Mouse (Mus musculus) kidney, postnatal 10 days (tissue): ENCODE measurements at regions not wholly inside any gene's neighbourhood (a gene's known extent, or its start where the extent isn't known, plus 50 kb on each side); places are given as distances from the start of the nearest gene placed in this dataset.

ENCODE experiments used
- DNase-seq: peaks from one replicate; pipeline ENCODE4 v3.0.0; 2021; ENCODE audit warnings: mixed read lengths

DNA sequence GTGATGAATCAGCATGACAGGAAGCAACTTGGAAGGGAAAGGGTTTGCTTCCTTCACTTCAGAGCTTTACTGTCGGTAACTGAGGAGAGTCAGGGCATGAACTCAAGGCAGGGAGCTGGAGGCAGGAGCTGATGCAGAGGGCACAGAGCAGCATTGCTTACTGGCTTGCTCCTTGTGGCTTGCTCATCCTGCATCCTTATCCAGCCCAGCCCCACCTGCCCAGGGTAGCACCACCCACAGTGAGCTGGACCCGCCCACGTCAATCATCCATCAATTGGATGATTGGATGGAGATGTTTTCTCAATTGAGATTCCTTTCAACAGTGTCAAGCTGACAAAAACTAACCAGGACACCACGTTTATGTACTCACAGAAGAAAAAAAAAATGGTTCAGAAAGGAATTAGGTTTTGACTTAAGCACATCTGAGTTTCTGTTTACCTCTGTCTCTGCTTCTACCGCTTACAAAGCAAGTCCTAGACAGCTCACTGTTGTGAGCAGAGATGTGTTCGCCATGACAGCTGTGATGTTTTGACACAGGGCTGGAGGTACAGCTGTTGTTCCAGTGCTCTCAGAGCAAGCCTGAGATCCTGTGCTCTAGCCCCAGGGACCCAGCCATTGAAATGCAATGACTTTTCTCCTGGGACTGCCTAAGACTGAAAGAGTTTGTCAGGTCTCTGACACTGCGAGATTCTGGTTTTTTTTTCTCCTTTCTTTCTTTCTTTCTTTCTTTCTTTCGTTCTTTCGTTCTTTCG is 186.6 kb upstream of the Hes1 start:
- no peak for DNase-seq

DNA sequence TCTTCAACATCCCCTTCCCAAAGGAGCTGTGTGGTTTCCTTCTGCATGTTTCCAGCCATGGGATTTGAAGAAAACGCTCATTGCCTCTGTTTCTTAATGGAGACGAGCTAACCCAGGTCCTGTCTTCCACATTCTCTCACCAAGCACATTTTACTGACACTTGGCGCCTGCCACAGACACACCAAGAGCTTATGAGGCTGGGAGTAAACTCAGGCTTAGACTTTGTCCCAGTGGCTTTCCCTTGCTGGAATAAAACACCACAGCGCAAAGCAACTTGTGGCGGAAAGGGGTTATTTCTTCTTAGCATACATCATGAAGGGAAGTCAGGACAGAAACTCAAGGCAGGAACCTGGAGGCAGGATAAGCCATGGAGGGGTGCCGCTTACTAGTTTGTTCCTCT is 184.5 kb upstream of the Hes1 start:
- no peak for DNase-seq

DNA sequence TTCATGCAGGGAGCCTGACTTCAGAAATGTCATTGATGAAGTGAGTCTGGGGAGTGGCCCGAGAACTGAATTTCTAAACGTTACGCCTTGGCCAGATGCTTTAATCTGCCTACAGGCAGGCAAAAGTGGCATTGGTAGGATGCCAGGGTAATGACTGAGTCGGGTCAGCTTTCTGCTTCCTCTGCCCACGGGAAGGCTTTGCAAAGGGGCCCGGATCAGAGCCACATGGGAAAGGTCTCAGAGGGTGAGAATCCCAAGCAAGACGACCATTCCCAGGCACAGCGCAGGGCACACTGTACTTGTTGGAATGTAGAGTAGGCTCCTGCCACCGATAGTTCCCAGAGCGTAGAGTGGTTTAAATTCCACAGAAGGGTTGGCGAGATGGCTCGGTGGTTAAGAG is 182.7 kb upstream of the Hes1 start:
- DNase-seq, result peak; percentile 28

DNA sequence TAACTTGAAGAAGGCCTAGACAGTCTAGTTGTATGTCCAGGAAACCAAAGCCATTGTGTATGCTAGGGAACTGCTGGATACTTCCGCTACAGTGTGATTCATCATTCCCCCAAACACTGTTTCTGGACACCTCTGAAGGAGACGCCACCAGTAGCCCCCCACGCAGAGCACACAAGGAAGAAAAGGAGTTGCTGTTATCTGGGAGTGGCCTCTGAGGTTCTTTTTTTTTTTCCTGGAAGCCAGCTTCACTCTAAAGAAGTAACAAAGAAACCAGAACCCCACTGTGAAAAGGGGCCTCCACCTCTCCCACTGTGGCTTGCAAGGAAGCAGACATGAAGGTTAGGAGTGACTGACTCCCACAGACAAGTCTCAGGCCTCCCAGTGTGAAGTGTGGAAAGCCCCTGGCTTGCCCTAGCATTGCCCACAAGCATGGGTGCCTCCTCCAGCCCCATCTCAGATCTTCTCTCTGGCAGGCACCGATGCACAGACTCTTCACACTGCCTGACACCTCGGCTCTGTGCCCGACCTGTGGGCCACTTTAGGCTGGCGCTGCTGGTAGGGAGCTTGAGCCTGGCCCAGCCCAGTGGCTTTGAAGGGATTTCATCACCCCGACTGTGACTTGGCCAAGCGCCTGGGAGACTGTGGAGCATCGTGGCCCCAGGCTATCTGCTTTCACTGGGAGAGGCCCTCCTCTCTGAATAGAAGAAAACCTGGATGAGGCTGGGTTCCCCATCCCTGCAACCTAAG is 181.8 kb upstream of the Hes1 start:
- DNase-seq, result peak; percentile 63

DNA sequence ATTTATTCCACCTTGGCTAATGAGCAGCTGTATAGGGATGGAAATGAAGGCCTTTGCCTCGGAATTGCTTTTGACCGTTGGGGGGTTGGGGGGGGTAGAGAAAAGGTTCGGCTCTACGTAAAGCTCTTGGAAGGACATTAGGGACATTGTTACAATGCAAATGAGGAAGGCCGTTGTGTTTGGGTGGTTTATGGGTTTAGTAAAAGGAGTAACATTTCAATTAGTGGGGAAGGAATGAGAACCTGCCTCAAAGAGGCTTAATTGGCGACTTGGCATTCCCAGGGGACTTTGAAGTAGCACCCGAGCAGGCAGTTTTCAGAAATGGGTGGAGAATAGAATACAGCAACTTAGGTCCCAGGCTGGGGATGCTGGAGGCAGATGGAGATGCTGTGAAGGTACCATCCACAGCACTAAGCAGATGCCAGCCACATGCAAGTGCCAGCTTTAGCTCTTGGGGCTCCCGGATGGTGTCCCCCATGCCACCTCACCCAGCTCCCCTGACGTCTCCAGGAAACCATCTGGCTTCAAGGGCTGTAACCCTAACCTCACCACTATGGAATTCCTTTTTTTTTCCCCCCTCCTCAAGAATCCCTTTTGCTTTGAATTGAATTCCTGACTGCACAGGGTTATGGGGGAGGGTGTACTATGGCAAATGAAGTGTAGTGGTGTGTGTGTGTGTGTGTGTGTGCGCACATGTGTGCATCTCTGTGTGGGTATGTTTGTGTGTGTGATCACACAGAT is 180.8 kb upstream of the Hes1 start:
- DNase-seq, result no peak

DNA sequence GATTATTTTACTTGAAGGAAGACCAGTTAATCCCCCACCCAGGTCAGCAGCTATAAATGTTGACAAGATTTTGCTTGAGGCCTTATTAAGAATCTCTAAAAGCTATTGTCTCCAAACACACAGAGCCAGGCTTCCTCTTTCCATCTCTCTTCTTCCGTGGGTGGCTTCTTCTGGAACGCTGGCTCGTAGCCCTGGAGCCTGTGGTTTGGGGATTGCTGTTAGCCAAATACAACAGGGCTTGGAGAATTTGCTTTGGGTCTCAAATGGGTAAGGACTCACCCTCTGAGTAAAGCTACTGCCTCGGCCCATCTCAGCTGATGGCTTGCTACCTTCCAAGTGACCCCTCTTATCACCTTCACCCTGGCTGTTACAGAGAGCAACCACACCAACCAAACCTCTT is 179.3 kb upstream of the Hes1 start:
- peak; percentile 46 for DNase-seq

DNA sequence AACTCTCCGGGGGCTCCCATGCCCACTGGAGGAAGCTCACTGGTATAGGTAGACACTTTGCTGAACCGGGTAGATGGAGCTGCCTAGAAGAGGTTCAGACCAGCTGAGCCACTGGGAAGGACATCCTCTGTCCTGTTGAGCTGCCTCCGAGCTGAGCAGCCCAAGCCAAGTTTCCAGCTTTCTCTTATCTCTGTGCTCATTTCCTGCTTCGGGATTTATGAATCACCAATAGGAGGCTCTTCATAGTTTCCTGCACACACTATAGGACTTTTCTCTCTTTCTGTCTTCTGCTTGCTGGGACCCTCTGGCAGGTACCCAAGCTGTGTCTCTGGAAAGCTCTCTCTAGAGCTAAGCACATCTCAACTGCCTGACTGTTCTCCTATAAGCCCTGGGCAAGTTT is 177.4 kb upstream of the Hes1 start:
- DNase-seq, result peak; percentile 51

DNA sequence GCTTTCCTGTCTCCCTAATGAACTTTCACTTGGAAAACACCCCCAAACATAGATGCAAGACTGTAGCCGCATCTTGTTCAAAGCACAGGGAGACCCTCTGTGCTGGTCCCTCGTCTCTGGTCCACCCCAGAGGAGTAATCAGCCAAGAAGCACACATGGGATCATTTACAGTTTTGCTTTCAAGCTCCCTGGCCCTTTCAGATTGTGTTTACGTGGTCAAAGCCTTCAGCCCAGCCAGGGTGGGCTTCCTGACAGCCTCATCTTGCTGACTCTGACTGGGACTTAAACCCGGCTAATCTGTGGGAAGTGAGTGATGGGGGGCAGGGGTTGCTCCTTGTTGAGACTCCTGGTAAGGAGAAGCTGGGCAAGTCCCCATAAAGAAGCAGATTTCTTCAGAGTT is 174.8 kb upstream of the Hes1 start:
- no peak for DNase-seq

DNA sequence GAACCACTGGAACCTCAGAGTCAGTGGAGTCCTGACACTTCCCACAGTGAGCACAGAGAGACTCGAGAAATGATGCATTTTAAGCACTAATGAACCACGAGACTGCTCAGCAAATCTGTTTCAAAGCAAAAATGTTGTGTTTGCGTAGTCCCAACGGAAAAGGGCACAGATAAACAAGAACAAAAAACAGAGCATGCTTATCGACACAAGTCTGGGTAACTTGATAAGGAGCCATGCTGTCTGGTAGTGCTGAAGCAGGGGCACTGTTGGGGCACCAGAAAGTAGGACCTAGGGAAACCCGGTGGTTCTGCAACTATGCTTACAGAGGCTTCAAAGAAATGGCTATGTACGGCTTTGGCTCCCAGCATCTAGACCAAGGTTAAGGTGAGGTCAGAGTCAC is 172.7 kb upstream of the Hes1 start:
- no peak for DNase-seq

DNA sequence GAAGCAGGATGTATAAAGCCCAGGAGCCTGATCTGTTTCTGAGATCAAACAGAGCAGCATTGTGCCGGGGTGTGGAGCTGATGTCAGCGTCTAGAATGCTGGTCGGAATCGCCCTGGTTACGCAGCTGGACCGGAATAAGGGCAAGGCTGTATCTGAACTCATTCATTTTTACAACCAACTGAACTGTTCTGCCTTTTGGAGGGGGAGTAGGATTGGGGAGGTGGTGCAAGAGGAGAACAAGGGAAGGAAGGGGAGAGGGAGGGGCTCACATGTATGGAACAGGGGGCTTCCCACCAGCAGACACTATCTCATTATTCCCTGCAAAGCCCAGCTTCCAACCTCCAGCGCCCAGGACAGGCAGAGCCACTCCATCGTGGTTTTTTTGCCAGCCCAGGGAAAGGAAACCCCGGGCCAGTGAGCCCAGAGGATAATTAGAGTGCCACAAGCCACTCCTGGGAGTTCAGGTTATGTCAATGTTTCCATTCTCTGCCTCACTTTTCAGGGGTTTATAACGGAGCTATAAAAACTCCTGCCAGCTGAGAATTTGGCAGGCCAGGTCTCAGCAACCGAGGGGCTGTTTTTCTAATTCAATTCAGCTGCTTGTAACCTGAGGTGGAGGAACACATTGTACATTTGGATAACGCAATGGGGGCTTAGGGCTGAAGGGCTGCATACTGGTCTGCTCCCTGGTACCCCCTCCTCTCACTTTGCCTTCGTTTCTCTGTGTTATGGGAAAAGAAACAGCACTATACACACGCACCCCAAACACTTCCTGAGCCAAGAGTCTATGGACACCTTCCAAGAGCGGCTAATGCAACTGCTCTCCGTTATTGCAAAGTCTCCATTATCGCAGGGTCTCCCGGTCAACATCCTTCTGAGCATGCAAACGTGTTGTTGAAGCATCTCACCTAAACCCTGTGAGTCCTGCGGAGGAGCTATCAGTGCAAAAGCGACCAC is 170.0 kb upstream of the Hes1 start:
- no peak for DNase-seq

DNA sequence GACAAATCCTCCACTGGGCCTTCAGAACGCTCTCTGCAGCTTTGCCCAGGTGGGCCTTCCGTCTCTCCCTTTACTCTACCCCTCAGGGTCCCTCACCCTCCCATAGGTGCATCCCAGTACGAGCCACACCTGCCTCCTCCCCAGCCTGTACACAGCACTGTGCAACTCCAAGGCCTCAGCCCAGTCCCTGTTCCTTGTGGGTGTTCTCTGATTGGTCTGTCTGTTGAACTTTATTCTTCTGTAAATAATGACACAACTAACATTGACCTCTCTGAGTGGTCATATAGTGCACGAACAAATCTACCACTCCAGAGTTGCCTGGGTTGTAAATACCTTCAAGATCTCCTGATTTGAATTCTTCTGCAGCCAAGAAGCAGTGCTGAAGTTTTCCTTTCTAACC is 167.8 kb upstream of the Hes1 start:
- no peak for DNase-seq

DNA sequence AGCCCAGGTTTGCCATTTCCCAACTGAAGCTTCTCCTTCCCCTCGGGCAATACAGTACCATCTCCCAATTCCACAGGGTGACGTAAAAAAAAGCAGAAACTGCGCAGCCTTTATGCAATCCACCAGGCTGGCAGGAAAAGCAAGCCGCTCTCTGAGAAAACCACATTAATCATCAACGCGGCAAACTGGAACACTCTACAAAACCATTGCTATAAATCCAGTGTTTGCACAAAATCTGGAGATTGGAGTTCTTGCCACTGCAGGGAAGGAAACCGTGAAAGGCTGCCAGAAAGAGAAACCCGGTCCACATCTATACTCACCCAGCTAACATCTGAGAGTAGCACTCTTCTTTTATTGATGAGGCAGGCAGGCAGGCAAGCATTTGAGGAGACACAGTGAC is 160.7 kb upstream of the Hes1 start:
- peak; percentile 37 for DNase-seq

DNA sequence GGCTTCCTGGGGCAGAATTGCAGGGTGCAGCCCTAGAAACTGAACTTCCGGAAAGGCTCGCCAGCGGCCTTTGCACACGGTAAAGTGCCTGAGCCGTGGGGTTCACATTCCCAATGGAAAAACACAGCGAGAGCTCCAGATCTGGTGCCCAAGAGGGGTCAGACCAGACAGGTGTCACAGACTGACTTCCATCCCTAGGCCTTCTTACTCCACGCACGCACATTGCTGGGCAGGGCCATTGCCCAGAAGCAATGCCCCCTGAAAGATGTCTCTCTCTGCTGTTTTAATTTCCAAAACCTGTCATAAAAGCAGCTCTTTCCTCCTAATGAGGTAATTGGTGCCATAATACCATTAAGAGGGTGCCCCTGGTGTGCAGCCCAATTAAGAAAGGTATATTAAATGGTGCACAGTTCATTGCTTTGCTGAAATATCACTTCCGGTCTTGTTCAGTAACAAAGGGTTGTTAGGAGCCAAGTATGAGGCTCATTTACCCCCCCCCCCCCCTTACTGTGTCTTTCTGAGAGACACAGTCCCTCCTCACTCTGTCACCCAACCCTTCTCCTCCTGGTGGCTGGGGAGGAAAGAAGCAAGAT is 159.9 kb upstream of the Hes1 start:
- no peak for DNase-seq

DNA sequence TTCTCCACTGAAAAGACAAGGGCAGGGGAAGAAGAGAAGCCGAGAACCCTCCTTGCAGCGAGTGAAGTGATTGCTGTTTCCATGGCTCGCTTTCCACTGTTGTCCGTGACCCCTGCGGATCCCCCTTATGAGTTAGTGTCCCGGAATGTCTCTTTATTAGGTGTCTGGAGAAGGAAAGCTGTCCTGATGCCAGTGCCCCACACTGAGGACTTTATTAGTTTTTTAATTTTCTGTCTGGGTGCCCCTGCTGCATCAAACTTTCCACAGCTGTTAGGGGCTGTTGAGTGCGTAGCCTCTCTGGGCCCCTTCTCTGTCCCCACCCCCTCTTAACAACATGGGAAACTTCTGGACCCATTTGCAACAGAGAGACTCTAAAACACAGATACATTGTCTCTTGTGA is 156.9 kb upstream of the Hes1 start:
- no peak for DNase-seq

DNA sequence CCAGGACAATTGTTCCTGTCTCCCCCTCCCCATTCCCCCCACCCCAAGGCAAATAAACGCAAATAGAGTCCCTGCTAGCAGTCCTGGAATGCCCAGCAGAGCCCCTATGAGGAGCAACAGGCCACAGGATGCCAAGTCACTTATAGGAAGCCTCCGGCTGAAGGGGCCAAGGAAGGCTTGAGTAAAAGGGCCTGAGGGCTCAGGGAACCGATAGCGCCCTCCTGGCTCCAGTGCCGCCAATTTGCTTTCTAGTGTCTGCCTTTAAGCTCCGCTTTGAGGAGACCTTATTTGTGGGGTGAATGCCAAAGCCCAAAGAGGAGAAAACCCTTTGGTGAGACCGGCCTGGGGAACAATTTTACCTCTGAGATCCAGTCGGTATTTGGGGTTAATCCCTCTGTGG is 156.2 kb upstream of the Hes1 start:
- no peak for DNase-seq

DNA sequence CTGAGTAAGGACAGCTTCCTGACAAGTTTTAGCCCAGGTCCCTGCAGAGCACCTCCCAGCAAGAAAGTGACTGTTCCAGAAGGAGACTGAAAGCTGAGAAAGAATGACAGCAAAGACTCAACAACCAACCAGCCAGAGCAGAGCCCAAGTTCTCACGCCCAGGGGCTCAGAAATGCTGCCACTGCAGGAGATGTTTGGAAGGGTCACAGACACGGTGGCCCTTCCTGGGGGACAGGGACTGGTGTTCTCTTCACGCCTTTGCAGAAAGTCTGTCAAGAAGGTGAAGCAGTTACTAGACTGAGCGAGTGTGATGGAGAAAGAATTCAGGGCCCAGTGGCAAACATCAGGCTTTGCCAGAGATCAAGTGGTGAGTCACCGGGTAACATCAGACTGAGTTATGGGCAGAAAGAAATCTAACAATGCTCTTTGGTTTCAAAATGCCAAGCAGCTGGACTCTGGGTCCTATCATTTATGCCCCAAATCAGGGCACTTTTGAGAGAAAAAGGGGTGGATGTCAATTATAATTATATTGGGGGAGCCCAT is 154.2 kb upstream of the Hes1 start:
- DNase-seq, result no peak

DNA sequence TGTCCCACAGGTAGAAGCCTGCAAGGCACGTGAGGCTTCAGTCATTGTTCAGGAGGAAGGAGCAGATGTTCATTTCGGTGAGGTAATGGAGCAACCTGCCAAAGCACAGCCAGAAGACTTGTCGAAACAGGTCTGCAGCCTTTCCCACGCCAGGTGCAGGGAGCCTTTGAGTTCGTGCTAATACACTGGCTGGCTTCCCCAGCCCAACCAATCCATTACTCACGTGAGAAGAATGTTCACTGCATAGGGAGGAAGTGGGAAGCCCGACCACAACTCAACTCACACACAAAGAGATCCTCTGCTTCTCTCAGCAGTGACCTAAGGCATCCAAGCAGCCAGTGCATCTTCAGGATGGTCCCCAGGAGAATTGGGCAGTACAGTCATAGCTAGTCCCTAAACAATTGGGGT is 153.0 kb upstream of the Hes1 start:
- DNase-seq, result no peak

DNA sequence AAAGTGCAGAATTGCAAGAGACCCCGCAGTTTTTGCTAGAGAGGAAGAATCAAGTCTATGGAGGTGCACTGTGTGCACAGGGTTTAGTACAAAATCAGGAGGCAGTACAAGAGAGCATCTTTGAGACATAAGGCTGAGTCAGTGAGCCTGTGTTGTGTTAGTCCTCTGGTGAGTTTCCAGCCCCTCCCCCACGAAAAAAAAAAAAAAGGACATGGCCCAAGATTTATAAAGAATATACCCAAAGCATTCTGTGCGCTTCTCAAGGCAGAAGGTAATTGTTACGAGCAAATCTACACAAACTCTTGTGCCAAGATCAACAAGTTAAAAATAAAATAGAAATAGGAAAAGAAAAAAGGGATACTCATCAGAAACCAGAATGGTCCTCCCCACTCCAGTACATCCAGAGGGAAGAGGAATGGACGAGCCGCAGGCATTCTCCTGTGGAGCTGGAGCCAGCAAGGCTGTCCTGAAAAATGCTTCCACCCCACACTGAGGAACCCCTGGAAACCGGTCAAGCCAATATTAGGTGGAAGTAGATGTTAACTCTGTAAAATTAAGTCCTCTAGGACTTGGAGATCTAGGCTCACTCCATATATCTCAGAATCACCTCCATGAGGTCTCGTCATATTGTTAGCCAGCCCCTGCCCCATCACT is 150.7 kb upstream of the Hes1 start:
- no peak for DNase-seq

DNA sequence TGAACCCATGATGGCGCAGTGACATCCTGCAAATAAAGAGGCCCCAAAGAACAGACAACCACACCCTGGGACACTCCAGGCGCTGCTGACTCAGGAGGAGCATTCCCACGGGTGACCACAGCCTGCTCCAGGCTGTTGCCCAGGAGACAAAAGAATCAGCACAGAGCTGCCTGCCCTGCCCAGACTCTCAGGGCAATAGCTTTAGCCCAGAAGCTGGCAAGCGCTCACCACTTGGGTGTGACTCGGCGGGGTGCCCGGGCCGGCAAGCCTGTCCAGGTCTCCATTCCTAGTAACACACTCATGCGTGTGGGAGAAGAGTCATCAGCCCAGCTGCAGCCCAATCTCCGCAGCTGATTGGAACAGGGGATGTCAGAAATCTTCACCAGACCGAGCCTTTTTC is 148.8 kb upstream of the Hes1 start:
- peak; percentile 46 for DNase-seq

DNA sequence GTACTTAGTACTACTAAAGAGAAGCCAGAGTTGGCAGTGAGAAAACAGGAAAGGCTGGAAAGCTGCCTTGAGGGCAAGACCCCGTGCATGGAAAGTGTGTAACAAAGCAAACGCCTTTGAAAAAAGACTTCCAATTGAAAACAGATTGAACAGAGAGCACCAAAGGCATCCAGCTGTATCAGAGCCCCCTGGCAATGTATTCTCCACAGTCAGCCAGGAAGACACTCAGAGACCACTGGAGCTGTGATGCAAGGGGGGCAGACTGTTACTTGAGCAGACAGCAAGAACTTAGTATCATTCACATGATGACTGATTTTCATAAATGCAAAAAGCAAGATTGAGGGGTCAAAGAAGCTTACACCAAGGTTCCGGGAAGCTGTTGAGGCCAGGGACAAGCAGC is 146.2 kb upstream of the Hes1 start:
- no peak for DNase-seq

DNA sequence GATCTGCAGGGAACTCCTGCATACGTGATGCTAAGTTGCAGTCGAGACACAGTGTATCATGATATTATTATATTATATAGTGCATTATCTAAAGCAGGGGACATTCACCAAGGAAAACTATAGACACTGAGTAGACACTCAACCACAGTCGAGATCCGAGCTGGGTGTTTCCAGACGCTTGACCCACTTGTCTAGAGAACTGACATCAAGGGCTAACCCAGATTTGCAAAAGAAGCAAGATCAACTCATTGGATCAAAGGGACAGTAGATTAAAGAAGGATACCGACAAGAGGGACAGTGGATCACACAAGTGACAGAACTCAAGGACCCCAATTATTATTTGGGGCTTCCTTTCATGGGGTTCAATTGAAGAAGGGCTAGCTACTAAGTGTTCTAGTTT is 145.8 kb upstream of the Hes1 start:
- no peak for DNase-seq

DNA sequence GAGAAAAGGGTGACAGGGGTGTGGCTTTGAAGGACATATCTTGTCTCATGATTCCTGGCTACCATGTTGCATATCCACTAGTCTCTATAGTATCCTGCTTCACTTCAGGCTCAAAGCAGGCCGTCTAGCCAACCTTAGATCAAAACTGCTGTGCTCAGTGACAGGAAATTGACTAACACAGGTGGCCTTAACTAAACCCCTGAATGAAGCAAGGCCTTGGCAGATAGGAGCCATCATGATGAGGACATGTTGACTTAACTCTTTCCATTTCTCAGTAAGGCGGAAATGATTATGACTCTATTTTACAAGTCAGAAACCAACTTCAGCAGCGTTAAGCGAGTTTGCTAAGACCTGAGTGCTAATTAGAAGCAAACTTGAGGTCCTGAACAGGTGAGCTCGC is 143.2 kb upstream of the Hes1 start:
- no peak for DNase-seq
